Mouse (Mus musculus) neural tube, embryonic 14.5 days (tissue): ENCODE results near the gene Mrps16. TPM values are rescaled to one million over a fixed set of nuclear protein-coding genes. Genes with fewer than 3 reads are reported as not detected.
A peak's percentile ranks its signal among the peaks of the same experiment; 100 is the strongest.

Experiments used
- ATAC-seq: fragments of 200-750 bp; cut with Nextera tagmentation; 2 replicates; pipeline ENCODE4 v1.8.0; 2017; ENCODE audit warnings: low read depth, mild to moderate bottlenecking, moderate TSS enrichment, moderate library complexity
- H3K27ac ChIP-seq: fragments of 300-500 bp; sonication (generic); 2 replicates; pipeline ENCODE4 v1.5.1; 2014; ENCODE audit warnings: low read depth, mild to moderate bottlenecking, control low read depth, low read length, moderate library complexity, mixed read lengths
- H3K27me3 ChIP-seq: fragments of 300-500 bp; sonication (generic); 2 replicates; pipeline ENCODE4 v1.6.1; 2014; ENCODE audit warnings: low read length; ENCODE audit not compliant: control insufficient read depth, insufficient read depth
- H3K36me3 ChIP-seq: fragments of 300-500 bp; sonication (generic); 2 replicates; pipeline ENCODE4 v1.6.1; 2014; ENCODE audit warnings: low read length, mixed read lengths; ENCODE audit not compliant: control insufficient read depth, insufficient read depth
- H3K4me1 ChIP-seq: fragments of 300-500 bp; sonication (generic); 2 replicates; pipeline ENCODE4 v1.6.1; 2014; ENCODE audit warnings: low read length; ENCODE audit not compliant: control insufficient read depth, insufficient read depth
- H3K4me2 ChIP-seq: fragments of 300-500 bp; sonication (generic); 2 replicates; pipeline ENCODE4 v1.6.1; 2014; ENCODE audit warnings: mild to moderate bottlenecking, low read depth, low read length, control low read depth
- H3K4me3 ChIP-seq: fragments of 300-500 bp; sonication (generic); 2 replicates; pipeline ENCODE4 v1.5.1; 2014; ENCODE audit warnings: low read depth, low read length, control low read depth, mixed read lengths
- H3K9ac ChIP-seq: fragments of 300-500 bp; sonication (generic); replicated peaks from 2 replicates; pipeline ENCODE4 v1.6.1; 2014; ENCODE audit warnings: low read depth, mild to moderate bottlenecking, control low read depth, low read length, mixed read lengths
- H3K9me3 ChIP-seq: fragments of 300-500 bp; sonication (generic); 2 replicates; pipeline ENCODE4 v1.6.1; 2016; ENCODE audit warnings: low read length; ENCODE audit not compliant: control insufficient read depth
- WGBS: fragments of 180-500 bp; shearing (Covaris S2); extraction: QIAGEN DNeasy Blood & Tissue Kit; methylation state at CpG from one replicate; pipeline ENCODE4 v1.1.7; 2014; 5-methylcytosine and 5-hydroxymethylcytosine counted together
- polyA plus RNA-seq: library from polyadenylated mRNA; unstranded; fragments of >200 nt; fragmentation: Nextera tagmentation; extraction: Ambion mirVana; gene quantifications from 2 replicates; pipeline ENCODE4 v1.2.1, GENCODE M21; 2014

Mrps16 gene
- polyA plus RNA-seq, 1 experiment from 2014 or later, result 71.2 TPM

DNA sequence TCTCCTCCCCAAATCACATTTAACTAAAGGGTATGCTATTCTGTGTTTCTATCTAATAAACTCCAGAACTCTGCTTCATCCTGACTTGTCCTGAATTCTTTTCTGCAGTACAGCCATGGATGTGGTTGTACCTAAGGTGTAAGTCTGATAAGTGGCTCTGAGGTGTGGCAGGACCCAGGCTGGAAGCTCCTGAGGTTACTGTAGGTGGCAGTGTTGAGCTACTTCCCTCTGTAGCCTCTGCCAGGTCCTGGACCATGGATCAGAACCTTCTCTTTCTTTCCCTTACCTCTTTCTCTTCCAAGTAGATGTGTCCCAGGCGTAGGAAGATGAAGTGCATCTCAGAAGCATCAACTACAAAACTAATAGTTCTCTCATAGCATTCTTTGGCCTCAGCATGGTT, 6.6 kb upstream of the Mrps16 start:
- Histone ChIP-seq H3K4me2 (no peak overlapping the region), H3K9ac (no peak overlapping the region), H3K4me1 (no peaks in the 10 kb centered on the region), H3K27ac (no peak overlapping the region), H3K9me3 (no peaks in the 10 kb centered on the region), H3K4me3 (no peak overlapping the region), H3K36me3 (no peaks in the 10 kb centered on the region), H3K27me3 (no peaks in the 10 kb centered on the region)
- no peak for ATAC-seq
- 53% methylated on average over 1 of the region's 1 CpGs for WGBS

DNA sequence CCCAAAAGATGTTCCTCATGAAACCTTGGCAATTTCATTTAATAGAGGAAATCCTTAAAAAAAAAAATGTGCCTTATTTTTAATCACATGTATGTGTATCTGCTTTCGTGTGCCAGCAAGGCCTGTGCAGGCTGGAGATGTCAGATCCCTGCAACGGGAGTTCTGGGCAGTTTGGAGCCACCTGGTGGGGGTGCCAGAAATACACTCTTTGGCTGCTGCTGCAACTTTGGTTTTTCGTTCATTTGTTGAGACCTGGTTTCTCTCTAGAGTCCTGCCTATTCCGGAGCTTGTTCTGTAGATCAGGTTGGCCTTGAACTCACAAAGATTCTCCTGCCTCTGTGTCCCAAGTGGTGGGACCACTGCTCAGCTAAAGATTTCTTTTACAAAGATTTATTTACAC, 5.4 kb upstream of the Mrps16 start:
- Histone ChIP-seq H3K4me1 (no peaks in the 10 kb centered on the region), H3K4me3 (no peak overlapping the region), H3K9ac (no peak overlapping the region), H3K27me3 (no peaks in the 10 kb centered on the region), H3K4me2 (no peak overlapping the region), H3K36me3 (no peaks in the 10 kb centered on the region), H3K9me3 (no peaks in the 10 kb centered on the region), H3K27ac (no peak overlapping the region)
- ATAC-seq, result no peak
- WGBS, result 49% methylated on average over 4 of the region's 4 CpGs

DNA sequence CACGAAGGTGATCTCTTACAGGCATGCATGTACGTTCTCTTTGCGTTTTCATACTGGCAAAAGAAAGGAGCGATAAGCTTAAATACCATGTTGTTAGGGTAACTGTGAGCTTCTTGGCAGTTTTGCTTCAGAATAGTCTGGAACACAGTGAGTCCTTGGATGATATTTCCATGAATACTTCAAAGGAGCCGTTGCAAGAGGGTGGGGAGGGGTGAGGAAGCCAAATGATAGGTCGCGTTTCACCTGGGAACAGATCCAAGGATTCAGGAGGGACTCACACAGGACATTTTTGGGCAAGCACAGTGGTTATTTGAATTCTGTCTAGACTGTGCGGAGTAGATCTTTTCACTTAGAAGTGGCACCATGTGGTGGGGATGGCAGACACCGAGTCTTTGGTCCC, 3.8 kb upstream of the Mrps16 start:
- no peaks in the 10 kb centered on the region for H3K4me1 ChIP-seq
- ATAC-seq, result no peak
- no peaks in the 10 kb centered on the region for H3K36me3 ChIP-seq
- WGBS, result 89% methylated on average over 9 of the region's 9 CpGs
- no peak overlapping the region for H3K4me2 ChIP-seq
- no peak overlapping the region for H3K27ac ChIP-seq
- no peak overlapping the region for H3K4me3 ChIP-seq
- H3K9me3 ChIP-seq, result no peaks in the 10 kb centered on the region
- H3K27me3 ChIP-seq, result no peaks in the 10 kb centered on the region
- H3K9ac ChIP-seq, result no peak overlapping the region

DNA sequence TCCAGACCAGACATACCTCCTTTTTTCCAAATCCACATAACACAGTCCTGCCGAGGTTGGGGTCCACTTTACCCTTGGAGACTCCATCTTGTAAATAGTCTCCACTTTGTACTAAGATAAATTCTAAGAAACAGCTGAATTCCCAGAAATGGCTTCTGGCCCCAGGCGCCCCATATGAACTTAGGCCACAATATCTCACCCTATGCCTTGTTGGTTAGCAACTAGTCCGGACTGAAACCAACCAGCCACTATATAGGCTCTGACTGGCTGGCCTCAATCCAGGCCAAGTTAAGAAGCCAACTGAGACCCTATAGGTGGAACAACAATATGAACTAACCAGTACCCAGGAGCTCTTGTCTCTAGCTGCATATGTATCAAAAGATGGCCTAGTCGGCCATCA, 1.1 kb downstream of the Mrps16 start:
- Histone ChIP-seq H3K27ac (no peak overlapping the region), H3K4me2 (peak overlapping the region; percentile 60; the same call in 1 of the 2 replicates), H3K9ac (no peak overlapping the region), H3K9me3 (no peaks in the 10 kb centered on the region), H3K27me3 (no peaks in the 10 kb centered on the region), H3K4me3 (no peak overlapping the region), H3K36me3 (peaks cover 2% of the 10 kb centered on the region; the same call in 1 of the 2 replicates), H3K4me1 (peaks cover 11% of the 10 kb centered on the region; the same call in 1 of the 2 replicates)
- ATAC-seq, result no peak
- 90% methylated on average over 3 of the region's 4 CpGs for WGBS

DNA sequence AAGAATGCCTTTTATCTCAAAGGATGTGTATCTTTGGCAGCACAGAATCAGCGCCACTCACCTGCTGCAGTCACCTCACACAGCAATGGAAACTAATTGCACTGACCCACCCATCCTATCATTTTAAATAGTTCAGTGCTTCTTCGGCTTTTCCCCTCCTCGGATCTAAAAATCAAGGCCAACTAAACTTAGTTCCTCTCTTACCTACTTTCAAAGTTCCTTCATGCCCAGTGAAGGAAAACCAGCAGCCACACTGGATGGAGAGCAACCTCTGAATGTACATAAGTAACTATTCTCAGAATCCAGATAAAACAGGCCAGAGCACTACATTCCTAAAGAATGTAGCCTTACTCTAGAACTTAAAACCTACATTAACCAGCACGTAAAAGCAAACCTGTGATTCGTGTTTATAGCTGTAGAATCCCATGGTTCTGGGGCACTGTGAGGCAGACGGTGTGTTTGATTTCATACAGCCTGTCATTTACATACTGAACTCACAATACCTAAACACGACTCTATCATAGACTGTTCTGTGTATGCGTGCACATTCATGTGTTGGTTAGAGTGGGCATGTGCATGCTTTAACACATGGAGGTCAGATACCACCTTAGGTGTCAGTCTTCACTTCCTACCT, 3.9 kb downstream of the Mrps16 start:
- Histone ChIP-seq H3K9me3 (no peaks in the 10 kb centered on the region), H3K4me3 (peak overlapping the region; percentile 62; the same call in 1 of the 2 replicates), H3K9ac (no peak overlapping the region; the same call in 1 of the 2 replicates), H3K4me1 (peaks cover 11% of the 10 kb centered on the region), H3K36me3 (peaks cover 2% of the 10 kb centered on the region; the same call in 1 of the 2 replicates), H3K27ac (no peak overlapping the region; the same call in 1 of the 2 replicates), H3K4me2 (peak overlapping the region; percentile 63), H3K27me3 (no peaks in the 10 kb centered on the region)
- 87% methylated on average over 8 of the region's 8 CpGs for WGBS
- no peak for ATAC-seq

DNA sequence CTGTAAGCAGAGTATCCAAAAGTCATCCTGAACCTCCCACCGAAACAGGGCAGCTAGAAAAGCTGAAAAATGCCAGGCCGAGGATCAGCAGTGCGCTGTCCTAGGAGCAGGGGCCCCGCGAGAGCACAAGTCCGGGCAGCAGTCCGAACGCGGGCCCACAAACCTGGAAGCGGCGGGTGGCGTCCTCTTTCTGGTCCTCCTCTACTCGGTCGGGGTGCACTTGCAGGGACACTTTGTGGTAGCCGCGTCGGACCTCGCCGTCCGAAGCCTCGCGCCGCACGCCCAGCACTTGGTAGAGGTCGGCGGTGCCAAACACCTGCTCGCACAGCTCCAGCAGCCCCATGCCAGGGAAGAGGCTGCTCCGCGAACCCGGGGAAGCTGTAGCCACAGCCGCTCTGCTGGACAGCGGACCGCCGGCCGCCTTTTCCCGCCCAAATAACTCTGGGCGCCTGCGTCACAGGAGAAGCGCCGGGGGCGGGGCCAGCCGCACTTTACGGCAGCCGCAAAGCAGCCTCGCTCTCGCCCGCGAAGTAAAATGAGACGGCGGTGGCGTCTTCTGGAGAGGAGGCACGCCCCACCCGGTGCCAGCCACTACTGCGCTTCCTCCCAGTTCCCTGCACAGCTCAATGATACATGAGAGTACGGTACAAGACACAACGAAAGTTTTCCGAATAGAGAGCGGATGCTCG, 4.8 kb downstream of the Mrps16 start, which contains the start of gene Dnajc9:
TSS of gene Dnajc9 (minus strand) at position 470 of the 689 bp plus-strand sequence.
- peak within 1 kb of the TSS; percentile 62 for H3K4me3 ChIP-seq
- H3K4me1 ChIP-seq, result peaks cover 11% of the 10 kb centered on the region
- WGBS, result under 1% methylated on average over 59 of the region's 59 CpGs
- H3K9me3 ChIP-seq, result no peaks in the 10 kb centered on the region
- H3K27me3 ChIP-seq, result no peaks in the 10 kb centered on the region
- peak; percentile 70 for ATAC-seq
- H3K27ac ChIP-seq, result peak within 1 kb of the TSS; percentile 68; the same call in 1 of the 2 replicates
- peak within 1 kb of the TSS; percentile 52 for H3K9ac ChIP-seq
- H3K4me2 ChIP-seq, result peak within 1 kb of the TSS; percentile 63
- peaks cover 6% of the 10 kb centered on the region; the same call in 1 of the 2 replicates for H3K36me3 ChIP-seq

DNA sequence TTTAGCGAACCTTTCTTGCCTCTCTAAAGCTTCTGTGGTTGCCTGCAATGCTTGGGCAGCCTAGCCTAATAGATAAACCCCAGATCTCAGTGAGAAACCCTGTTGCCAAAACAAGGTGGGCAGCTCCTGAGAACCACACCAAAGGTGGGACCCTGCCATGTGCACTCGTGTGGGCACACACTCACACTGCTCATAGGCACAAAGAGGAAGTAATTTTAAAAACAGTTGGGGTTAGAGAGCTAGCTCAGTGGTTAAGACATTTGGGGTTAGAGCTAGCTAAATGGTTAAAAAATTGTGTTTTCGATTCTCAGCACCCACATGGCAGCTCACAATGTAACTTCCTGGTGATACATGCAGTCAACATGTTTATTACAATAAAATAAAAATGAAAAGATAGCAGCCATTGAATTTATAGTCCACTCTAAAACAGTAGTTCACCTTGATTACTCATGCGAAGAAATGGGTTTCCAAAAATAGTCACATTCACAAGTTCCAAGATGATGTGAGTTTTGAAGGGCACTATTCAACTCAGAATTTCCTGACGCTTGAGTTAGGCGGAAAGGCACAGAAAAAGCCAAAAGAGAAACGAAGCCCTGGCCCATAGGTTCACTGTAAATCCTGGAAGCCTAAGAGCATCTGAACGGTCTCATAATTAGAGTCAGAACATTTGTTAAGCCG, 13.5 kb downstream of the Mrps16 start:
- Histone ChIP-seq H3K9ac (no peak overlapping the region), H3K36me3 (peaks cover 28% of the 10 kb centered on the region), H3K4me2 (no peak overlapping the region), H3K27ac (no peak overlapping the region), H3K4me1 (no peaks in the 10 kb centered on the region), H3K9me3 (no peaks in the 10 kb centered on the region), H3K27me3 (no peaks in the 10 kb centered on the region), H3K4me3 (no peak overlapping the region)
- 93% methylated on average over 9 of the region's 9 CpGs for WGBS
- no peak for ATAC-seq

DNA sequence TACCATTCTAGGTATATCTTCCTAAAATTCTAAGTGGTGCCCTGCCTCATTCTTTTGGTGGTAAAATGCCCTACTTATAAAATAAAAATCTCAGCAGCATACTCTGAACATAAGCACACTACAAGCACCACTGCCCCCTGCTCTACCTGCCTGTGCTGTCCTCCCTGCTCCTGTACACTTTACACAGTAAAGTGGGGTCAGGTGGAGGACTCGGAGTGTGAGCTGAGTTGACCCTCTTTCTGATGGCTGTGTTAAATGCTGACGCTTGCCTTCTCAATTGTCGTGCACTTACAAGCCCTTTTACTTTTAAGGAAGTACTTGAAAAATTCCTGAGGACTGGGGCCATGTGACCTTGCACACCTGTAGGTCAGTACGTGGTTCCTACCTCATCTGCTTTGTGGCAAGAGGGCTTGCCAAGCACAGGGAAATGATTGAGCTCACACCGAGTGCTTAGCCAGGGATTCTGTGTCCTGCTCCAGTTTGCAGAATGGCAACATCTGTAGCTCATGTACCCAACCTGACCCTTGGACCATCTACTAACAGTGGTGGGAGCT, 14.3 kb downstream of the Mrps16 start:
- Histone ChIP-seq H3K36me3 (peaks cover 28% of the 10 kb centered on the region), H3K4me1 (no peaks in the 10 kb centered on the region), H3K4me3 (no peak overlapping the region), H3K27ac (no peak overlapping the region), H3K9me3 (no peaks in the 10 kb centered on the region), H3K27me3 (no peaks in the 10 kb centered on the region), H3K9ac (no peak overlapping the region), H3K4me2 (no peak overlapping the region)
- WGBS, result 94% methylated on average over 5 of the region's 5 CpGs
- no peak for ATAC-seq
